Mouse (Mus musculus): ENCODE results near the gene Olfr974. TPM values are rescaled to one million over a fixed set of nuclear protein-coding genes. Genes with fewer than 3 reads are reported as not detected.
"Not testable (repeated sequence)": the region's sequence is repeated elsewhere in the genome, so short reads cannot be mapped to it uniquely, and the experiment has no call there.

Olfr974 gene
- polyA plus RNA-seq, 1 experiment from 2014 or later = not detected

GRCm38 (mm10) chr9:39976581-39977145 is 39.4 kb downstream of the Olfr974 start:
- not testable (repeated sequence) for H3K4me1 ChIP-seq (ENCODE audit: control insufficient read depth, insufficient read depth, low read length); ATAC-seq (replicated peaks; ENCODE audit: insufficient number of reproducible peaks, low FRiP score, low TSS enrichment); H3K4me2 ChIP-seq; H3K27me3 ChIP-seq (ENCODE audit: control insufficient read depth, insufficient read depth, low read length); H3K36me3 ChIP-seq (ENCODE audit: control insufficient read depth, insufficient read depth, low read length); H3K9me3 ChIP-seq (replicated peaks; ENCODE audit: control insufficient read depth, low read length); H3K4me3 ChIP-seq (ENCODE audit: low read depth, low read length); H3K9ac ChIP-seq (ENCODE audit: low read depth, low read length); H3K27ac ChIP-seq (ENCODE audit: low read depth, low read length)
- WGBS (ENCODE audit: insufficient replicate concordance) = 69% methylated on average over 1 of the region's 1 CpGs

DNA sequence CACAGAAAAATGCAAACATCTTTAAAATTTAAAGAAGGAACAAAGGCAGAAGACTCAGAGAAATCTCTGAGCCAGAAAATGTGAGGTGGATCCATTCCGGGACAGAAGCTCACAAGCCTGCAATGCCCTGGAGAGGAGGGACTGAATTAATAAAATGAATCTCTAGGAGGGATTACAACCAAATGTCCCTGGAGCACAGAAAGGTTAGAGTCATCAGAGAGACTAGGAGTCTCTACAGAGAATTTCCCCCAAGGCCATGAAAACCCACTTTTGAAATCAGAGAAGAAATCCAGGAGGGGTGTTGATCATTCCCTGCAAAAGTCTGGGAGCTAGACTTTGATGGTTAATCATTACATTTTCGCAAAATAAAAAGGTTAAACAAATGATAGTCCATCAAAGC is 54.5 kb downstream of the Olfr974 start, which contains the start of gene Olfr978:
Olfr978 (plus strand) TSS at position 301 of the 400 bp plus-strand sequence.
- Histone ChIP-seq H3K9me3 (replicated peaks; ENCODE audit: control insufficient read depth, low read length) (no peaks in the 10 kb centered on the region), H3K36me3 (ENCODE audit: control insufficient read depth, insufficient read depth, low read length) (no peaks in the 10 kb centered on the region), H3K4me2 (no peak within 1 kb of the TSS), H3K27ac (ENCODE audit: low read depth, low read length) (no peak within 1 kb of the TSS), H3K27me3 (ENCODE audit: control insufficient read depth, insufficient read depth, low read length) (no peaks in the 10 kb centered on the region), H3K4me3 (ENCODE audit: low read depth, low read length) (no peak within 1 kb of the TSS), H3K4me1 (ENCODE audit: control insufficient read depth, insufficient read depth, low read length) (no peaks in the 10 kb centered on the region), H3K9ac (ENCODE audit: low read depth, low read length) (no peak within 1 kb of the TSS)
- no peak for ATAC-seq (replicated peaks; ENCODE audit: insufficient number of reproducible peaks, low FRiP score, low TSS enrichment)
- WGBS (ENCODE audit: insufficient replicate concordance) = 69% methylated on average over 2 of the region's 2 CpGs

Other genes with a start within 250 kb of the Olfr974 start
- not detected in 2 replicates for gene Olfr149, start 230.4 kb upstream of the Olfr974 start, polyA plus RNA-seq (2014; fragmentation: Nextera tagmentation; extraction: Ambion mirVana)
- not detected in 2 replicates for gene Olfr965, start 226.1 kb upstream of the Olfr974 start, polyA plus RNA-seq (2014; fragmentation: Nextera tagmentation; extraction: Ambion mirVana)
- not detected in 2 replicates for gene Olfr150, start 206.5 kb upstream of the Olfr974 start, polyA plus RNA-seq (2014; fragmentation: Nextera tagmentation; extraction: Ambion mirVana)
- not detected in 2 replicates for gene Olfr967, start 191.3 kb upstream of the Olfr974 start, polyA plus RNA-seq (2014; fragmentation: Nextera tagmentation; extraction: Ambion mirVana)
- not detected in 2 replicates for gene Olfr968, start 154.2 kb upstream of the Olfr974 start, polyA plus RNA-seq (2014; fragmentation: Nextera tagmentation; extraction: Ambion mirVana)
- gene Olfr969, start 146.6 kb upstream of the Olfr974 start, polyA plus RNA-seq (2014; fragmentation: Nextera tagmentation; extraction: Ambion mirVana) = not detected in 2 replicates
- not detected in 2 replicates for gene Olfr970, start 128.6 kb upstream of the Olfr974 start, polyA plus RNA-seq (2014; fragmentation: Nextera tagmentation; extraction: Ambion mirVana)
- gene Olfr971, start 100.6 kb upstream of the Olfr974 start, polyA plus RNA-seq (2014; fragmentation: Nextera tagmentation; extraction: Ambion mirVana) = not detected in 2 replicates
- gene Olfr972, start 71.1 kb upstream of the Olfr974 start, polyA plus RNA-seq (2014; fragmentation: Nextera tagmentation; extraction: Ambion mirVana) = not detected in 2 replicates
- gene Olfr229, start 30.2 kb upstream of the Olfr974 start, polyA plus RNA-seq (2014; fragmentation: Nextera tagmentation; extraction: Ambion mirVana) = not detected in 2 replicates
- not detected in 2 replicates for gene Olfr975, start 14.5 kb downstream of the Olfr974 start, polyA plus RNA-seq (2014; fragmentation: Nextera tagmentation; extraction: Ambion mirVana)
- not detected in 2 replicates for gene Olfr976, start 23.6 kb downstream of the Olfr974 start, polyA plus RNA-seq (2014; fragmentation: Nextera tagmentation; extraction: Ambion mirVana)
- gene Olfr978, start 54.6 kb downstream of the Olfr974 start, polyA plus RNA-seq (2014; fragmentation: Nextera tagmentation; extraction: Ambion mirVana) = not detected in 2 replicates
- not detected in 2 replicates for gene Olfr979, start 66.0 kb downstream of the Olfr974 start, polyA plus RNA-seq (2014; fragmentation: Nextera tagmentation; extraction: Ambion mirVana)
- gene Olfr980, start 72.1 kb downstream of the Olfr974 start, polyA plus RNA-seq (2014; fragmentation: Nextera tagmentation; extraction: Ambion mirVana) = not detected in 2 replicates
- gene Olfr981, start 84.0 kb downstream of the Olfr974 start, polyA plus RNA-seq (2014; fragmentation: Nextera tagmentation; extraction: Ambion mirVana) = not detected in 2 replicates
- not detected in 2 replicates for gene Olfr982, start 136.3 kb downstream of the Olfr974 start, polyA plus RNA-seq (2014; fragmentation: Nextera tagmentation; extraction: Ambion mirVana)
- gene Olfr983, start 156.1 kb downstream of the Olfr974 start, polyA plus RNA-seq (2014; fragmentation: Nextera tagmentation; extraction: Ambion mirVana) = not detected in 2 replicates
- gene Olfr984, start 176.7 kb downstream of the Olfr974 start, polyA plus RNA-seq (2014; fragmentation: Nextera tagmentation; extraction: Ambion mirVana) = not detected in 2 replicates
- not detected in 2 replicates for gene Olfr985, start 192.7 kb downstream of the Olfr974 start, polyA plus RNA-seq (2014; fragmentation: Nextera tagmentation; extraction: Ambion mirVana)
- gene Tmem225, start 210.6 kb downstream of the Olfr974 start, polyA plus RNA-seq (2014; fragmentation: Nextera tagmentation; extraction: Ambion mirVana) = not detected in 2 replicates
- gene Olfr986, start 243.4 kb downstream of the Olfr974 start, polyA plus RNA-seq (2014; fragmentation: Nextera tagmentation; extraction: Ambion mirVana) = 0.10 TPM in 1 of 2 replicates, not detected in the other

Data from heart, embryonic 11.5 days (tissue).